Mouse (Mus musculus) left cerebral cortex, adult 2 months (tissue): ENCODE data around the gene Adamts17. TPM values are rescaled to one million over a fixed set of nuclear protein-coding genes. Genes with fewer than 3 reads are reported as not detected.
A peak's percentile ranks its signal among the peaks of the same experiment; 100 is the strongest.

Experiments
- DNase-seq, 2 experiments: peaks; one replicate each; pipeline ENCODE4 v3.0.0; 2021 to 2022; ENCODE audit warnings: low spot score in 2 of 2, mixed read lengths in 1 of 2; ENCODE audit errors: extremely low spot score in 1 of 2
- H3K27ac ChIP-seq: fragments of 200-600 bp; 2 replicates; pipeline ENCODE4 v1.8.1; 2022
- H3K4me3 ChIP-seq: fragments of 200-600 bp; 2 replicates; pipeline ENCODE4 v1.8.1; 2022
- CTCF ChIP-seq: fragments of 200-600 bp; IDR thresholded peaks from 2 replicates; pipeline ENCODE4 v1.8.1; 2022; ENCODE audit warnings: antibody characterized with exemption, mild to moderate bottlenecking, moderate library complexity
- intact Hi-C: fragments of 180-260 bp; cut with DNase I; formaldehyde crosslinking; loops from one replicate; pipeline ENCODE4 v1.15.1; 2025
- total RNA-seq, 2 experiments: library from RNA; stranded (reverse); gene quantifications; 2 replicates each; pipeline ENCODE4 v1.2.3; 2021

The Adamts17 gene
- total RNA-seq, 2 experiments from 2014 or later: 13.1 to 13.6 TPM

GRCm38 (mm10) chr7:67072015-67072685, 232.6 kb downstream of the Adamts17 start:
- H3K4me3 ChIP-seq: no peak overlapping the region
- DNase-seq: no peak
- intact Hi-C loops: no loop called here
- no peak for TF ChIP-seq CTCF
- no peak overlapping the region for H3K27ac ChIP-seq

GRCm38 (mm10) chr7:67082751-67083150, 243.2 kb downstream of the Adamts17 start:
- no peak for TF ChIP-seq CTCF
- no peak for DNase-seq
- intact Hi-C loops: no loop called here
- Histone ChIP-seq H3K27ac (no peak overlapping the region), H3K4me3 (no peak overlapping the region)

GRCm38 (mm10) chr7:67087759-67088158, 248.2 kb downstream of the Adamts17 start:
- no peak overlapping the region for H3K4me3 ChIP-seq
- no peak for TF ChIP-seq CTCF
- intact Hi-C loops: no loop called here
- DNase-seq: no peak
- H3K27ac ChIP-seq: no peak overlapping the region

GRCm38 (mm10) chr7:67097096-67097495, 257.6 kb downstream of the Adamts17 start:
- no peak for TF ChIP-seq CTCF
- DNase-seq: no peak
- H3K27ac ChIP-seq: no peak overlapping the region
- no peak overlapping the region for H3K4me3 ChIP-seq
- intact Hi-C loops: no loop called here

- no peak for TF ChIP-seq CTCF
- intact Hi-C loops: no loop called here
- DNase-seq: no peak
- H3K4me3 ChIP-seq: no peak overlapping the region
- no peak overlapping the region for H3K27ac ChIP-seq
These were observed 262.0 kb downstream of the Adamts17 start for GRCm38 (mm10) chr7:67101418-67101973.

- peak in 1 of 2 experiments; percentile 16 for DNase-seq
- intact Hi-C loops: no loop called here
- Histone ChIP-seq H3K27ac (no peak overlapping the region), H3K4me3 (no peak overlapping the region)
- TF ChIP-seq CTCF: no peak
These were observed 271.1 kb downstream of the Adamts17 start for GRCm38 (mm10) chr7:67110551-67111159.

- no peak for TF ChIP-seq CTCF
- Histone ChIP-seq H3K4me3 (no peak overlapping the region), H3K27ac (no peak overlapping the region)
- DNase-seq: no peak
- intact Hi-C loops: no loop called here
These were observed 273.1 kb downstream of the Adamts17 start for GRCm38 (mm10) chr7:67112495-67113216.

- intact Hi-C loops: no loop called here
These were observed 274.5 kb downstream of the Adamts17 start for GRCm38 (mm10) chr7:67114056-67114455.

GRCm38 (mm10) chr7:67115056-67115455, 275.5 kb downstream of the Adamts17 start:
- Histone ChIP-seq H3K4me3 (no peak overlapping the region), H3K27ac (no peak overlapping the region)
- DNase-seq: no peak
- intact Hi-C loops: no loop called here
- TF ChIP-seq CTCF: no peak

More at GRCm38 (mm10) chr7:67114056-67114455, 274.5 kb downstream of the Adamts17 start:
- H3K4me3 ChIP-seq: no peak overlapping the region
- no peak for TF ChIP-seq CTCF
- DNase-seq: no peak
- H3K27ac ChIP-seq: no peak overlapping the region

- intact Hi-C loops: no loop called here
- Histone ChIP-seq H3K27ac (no peak overlapping the region), H3K4me3 (no peak overlapping the region)
- no peak for DNase-seq
- TF ChIP-seq CTCF: no peak
These were observed 295.6 kb downstream of the Adamts17 start for GRCm38 (mm10) chr7:67135140-67135539.

GRCm38 (mm10) chr7:67142347-67143015, 302.9 kb downstream of the Adamts17 start:
- intact Hi-C loops: no loop called here
- TF ChIP-seq CTCF: no peak
- no peak overlapping the region for H3K27ac ChIP-seq
- no peak for DNase-seq
- H3K4me3 ChIP-seq: no peak overlapping the region
